Mouse (Mus musculus): ENCODE measurements around the gene Cdhr4.

The Cdhr4 gene

DNA sequence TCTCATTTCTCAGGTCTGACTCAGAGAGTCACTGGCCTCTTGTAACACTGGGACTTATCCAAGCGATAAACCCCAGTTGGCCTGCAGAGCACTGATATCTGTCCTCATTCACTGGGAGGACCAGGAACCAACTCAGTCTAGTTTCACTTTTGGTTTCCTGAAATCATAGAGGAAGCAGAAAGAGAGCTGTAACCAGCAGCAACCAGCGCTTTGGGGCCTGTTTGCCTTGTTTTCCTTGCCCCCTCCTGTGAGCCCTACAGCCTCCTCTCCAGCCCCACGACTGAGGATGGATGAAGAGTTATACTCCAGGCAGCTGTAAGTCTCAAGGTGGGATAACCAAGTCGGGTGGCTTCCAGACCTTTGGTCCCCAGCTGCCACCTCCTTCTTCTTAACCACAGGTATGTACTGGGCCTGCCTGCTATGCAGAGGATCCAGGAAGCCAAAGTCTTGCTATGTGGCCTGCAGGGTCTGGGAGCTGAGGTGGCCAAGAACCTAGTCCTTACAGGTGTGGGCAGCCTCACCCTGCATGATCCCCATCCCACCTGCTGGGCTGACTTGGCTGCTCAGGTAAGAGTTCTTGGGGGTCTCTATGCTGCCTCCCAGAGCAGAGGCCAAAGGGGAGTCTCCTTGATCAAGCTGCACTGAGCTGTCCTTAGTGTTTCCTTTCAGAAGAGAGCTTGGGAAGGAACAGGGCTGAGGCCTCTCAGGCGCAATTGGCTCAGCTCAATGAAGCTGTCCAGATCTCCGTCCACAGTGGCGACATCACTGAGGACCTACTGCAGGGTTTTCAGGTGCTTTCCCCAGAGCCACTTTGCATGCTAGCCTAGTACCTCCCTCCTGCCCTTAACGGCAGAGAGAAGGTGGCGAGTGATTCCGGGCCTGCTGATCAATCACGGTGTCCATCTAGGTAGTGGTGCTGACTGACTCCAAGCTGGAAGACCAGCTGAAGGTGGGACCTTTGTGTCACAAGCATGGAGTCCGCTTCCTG lies 16.6 kb upstream of the Cdhr4 start, which contains the start of gene Uba7:
Gene Uba7 (plus strand): TSS at position 107 of the 988 bp plus-strand sequence.
- DNase-seq (ENCODE audit: low spot score) = no peak

DNA sequence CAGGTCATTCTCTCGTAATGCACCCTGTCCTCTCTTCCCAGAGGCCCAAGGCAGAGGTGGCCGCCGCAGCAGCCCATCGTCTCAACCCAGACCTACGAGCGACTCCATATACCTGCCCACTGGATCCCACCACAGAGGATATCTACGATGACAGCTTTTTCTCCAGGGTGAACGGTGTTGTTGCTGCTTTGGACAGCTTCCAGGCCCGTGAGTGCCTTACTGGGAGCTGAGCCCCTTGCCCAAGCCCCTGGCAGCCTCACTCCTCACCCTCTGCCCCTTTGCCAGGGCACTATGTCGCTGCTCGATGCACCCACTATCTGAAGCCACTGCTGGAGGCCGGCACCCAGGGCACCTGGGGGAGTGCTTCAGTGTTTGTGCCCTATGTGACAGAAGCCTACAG lies 13.5 kb upstream of the Cdhr4 start:
- no peak for DNase-seq (ENCODE audit: low spot score)

DNA sequence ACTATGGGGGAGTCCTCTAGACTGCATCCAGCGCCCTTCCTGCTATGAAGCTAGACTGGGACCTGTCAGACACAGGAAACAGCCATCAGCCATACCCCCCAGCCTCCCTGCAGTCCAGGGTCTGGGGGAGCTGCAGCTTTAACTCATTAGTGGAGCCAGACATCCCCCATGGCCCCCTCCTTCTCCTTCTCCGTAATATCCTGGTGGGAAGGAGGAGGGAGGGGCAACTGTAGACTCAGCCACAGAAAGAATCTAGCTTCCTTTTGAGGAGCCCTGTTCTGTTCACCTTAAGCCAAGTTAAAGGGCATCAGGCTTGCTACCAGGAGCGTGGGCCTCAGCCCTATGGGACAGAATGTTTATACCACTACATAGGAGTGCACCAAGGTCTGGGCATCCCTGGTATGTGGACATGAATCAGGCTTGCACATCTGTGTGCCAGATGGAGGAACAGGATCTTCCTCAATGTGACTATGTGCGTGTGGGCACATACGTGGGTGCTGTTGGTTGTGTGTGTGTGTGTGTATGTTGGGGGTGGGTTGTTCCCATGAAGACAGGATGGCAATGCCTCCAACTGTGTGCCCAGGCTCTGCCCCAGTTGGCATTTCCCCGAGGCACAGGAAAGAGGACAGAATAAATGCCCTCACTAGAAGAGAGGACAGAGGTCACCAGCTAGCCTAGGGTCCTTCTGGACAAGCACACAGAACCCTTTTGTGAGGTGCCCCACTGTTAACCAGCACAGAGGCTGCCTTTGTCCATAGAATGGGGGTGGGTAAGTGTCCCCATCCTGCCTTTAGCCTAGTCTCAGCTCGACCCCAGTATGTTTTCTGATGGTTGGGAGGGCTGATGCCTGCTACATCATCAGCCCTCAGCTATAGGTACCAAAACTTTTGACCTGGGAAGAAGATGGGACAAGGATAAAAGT lies 10.4 kb upstream of the Cdhr4 start:
- DNase-seq (ENCODE audit: low spot score) = peak; percentile 23

DNA sequence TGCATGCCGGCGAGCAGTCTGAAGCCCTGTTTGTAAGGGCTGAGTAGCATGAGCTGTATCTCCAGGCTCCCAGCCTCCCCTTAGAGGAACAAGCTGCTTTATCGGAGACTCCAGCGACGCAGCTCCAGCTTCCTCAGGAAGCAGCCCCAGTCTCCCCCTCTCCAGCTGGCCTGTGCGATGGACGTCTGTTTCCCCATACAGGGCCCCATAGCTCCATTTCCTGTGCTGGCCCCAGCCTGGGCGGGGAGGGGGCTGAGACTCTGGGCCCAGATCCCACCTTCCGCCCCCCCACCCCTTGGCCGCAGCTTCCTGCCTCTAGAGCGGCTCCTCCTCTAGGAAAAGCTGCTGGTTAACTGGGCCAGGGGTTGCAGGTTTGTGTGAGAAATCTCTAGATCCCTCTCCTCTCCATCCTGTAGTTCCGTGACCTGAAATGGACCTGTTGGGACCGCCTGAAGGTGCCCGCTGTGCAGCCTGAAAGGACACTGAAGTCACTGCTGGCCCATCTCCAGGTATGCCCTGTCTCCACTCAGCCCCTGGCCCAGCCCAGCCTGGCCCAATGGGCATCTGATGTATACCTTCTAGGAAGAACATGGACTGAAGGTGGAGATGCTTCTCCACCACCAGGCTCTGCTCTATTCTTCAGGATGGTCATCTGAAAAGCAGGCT lies 9.5 kb upstream of the Cdhr4 start, which contains the start of gene Gm20661:
Gene Gm20661 (plus strand): TSS at position 378 of the 666 bp plus-strand sequence.
- peak; percentile 63 for DNase-seq (ENCODE audit: low spot score)

DNA sequence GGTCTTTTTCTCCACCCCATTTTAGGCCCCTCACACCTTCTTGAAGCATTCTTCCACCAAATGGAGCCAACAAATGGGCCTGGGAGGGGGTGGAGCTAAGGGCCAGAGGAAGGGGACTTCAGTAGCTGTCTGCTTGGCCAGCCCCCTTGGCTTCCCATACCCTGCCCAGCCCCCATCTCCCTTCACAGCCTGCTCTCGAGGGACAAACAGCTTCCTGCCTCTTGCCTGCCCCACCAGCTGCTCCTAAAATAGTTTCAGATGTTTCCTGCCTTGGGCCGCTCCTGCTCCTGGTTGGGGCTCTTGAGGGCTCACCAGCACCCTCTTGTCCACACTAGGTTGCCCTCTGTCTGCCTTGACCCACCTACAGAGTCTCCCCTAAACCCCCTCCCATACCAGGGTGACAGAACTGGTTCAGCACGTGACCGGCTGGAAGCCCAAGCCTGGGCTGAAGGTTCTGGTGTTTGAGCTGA lies 8.8 kb upstream of the Cdhr4 start:
- peak; percentile 25 for DNase-seq (ENCODE audit: low spot score)

DNA sequence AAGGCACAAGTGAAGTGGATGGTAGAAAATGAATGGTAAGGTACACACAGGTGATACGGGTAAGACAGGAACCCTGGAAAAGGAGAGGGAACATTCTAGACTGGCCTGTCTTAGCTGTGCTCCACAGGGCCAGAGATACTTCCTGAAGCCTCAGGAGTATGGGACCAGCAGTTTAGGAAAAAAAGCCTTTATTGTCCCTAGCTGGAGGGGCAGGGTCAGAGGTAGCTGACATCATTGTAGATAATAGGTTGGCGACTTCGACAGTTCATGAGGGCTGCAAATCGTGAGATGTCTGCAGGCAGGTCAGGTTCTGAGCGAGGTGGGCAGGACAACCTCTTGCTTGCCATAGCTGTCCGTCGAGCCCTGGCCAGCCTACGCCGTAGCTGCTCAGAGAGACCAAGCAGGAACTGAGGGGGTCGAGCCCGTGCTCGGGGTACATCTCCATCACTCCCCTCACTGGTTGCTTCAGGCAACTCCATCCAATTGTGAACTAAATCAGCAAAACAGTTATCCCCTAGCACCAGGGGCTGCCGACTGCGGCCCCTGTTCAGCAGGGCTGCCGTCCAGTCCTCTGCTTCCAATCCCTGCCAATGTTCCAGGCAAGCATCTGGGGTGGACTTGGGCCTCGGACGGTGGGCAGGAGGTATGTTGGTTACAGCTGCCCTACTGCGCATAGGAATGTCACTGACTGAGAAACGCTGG lies 8.1 kb upstream of the Cdhr4 start:
- DNase-seq (ENCODE audit: low spot score) = no peak

DNA sequence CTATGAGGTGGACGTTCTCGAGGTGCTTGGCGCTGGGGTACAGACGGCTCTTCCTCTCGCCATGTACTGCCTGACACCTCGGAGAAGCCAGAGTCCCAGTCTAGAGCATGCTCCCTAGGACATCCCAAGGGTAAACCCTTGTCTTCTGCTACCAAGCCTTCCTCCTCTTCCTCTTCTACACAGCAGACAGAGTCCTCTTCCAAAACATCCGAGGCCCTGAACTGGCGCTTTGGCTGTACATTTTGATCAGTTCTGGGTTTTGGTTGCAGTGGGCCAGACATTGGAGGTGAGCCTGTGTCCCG lies 7.6 kb upstream of the Cdhr4 start:
- DNase-seq (ENCODE audit: low spot score) = no peak

DNA sequence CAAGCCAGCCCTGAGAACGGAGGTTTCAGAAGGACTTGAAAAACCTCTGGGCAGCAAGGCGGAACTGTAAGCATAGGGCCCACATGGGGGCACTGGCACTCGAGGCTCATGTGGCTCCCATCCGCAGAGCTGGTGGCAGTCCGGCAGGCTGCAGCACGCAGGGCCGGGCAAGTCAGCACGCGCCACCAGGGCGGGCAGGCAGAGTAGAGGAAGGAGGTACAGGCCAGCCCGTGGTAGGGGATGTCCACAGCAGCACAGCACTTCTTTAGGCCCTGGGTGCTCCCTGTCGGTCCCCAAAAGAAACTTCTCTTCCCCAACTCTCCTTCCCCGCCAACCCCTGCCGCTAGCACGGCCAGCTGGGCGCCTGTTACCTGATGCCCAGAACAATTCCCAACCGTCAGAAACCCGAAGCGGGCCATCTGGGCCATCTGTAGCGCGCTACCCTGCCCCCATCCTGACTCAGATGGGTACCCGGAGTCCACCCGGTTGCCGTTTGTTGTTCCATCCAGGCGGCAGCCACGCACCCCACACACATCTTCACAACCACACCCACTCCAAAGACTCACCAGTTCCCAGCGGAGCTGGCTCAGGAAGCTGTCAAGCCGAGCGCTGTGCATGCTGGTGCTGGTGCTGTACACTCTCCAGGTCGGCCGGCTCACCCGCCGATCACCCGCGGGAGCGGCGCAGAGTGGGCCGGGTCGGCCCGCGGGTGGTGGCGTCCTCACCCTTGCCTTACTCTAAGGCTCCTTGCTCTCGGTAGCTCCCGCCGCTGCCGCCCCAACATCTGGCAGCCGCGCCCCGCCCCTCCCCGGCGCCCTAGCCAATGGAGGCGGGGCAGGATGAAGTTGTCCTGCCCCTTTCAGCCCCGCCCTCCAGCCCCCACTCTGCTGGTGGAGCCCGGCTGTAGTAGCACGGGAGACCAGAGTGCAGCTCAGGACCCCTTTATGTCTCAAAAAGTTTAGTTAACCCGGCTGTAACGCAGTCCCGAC lies 6.9 kb upstream of the Cdhr4 start, which contains the start of gene Inka1:
Gene Inka1 (minus strand): TSS at position 749 of the 989 bp plus-strand sequence.
- DNase-seq (ENCODE audit: low spot score) = peak; percentile 82

DNA sequence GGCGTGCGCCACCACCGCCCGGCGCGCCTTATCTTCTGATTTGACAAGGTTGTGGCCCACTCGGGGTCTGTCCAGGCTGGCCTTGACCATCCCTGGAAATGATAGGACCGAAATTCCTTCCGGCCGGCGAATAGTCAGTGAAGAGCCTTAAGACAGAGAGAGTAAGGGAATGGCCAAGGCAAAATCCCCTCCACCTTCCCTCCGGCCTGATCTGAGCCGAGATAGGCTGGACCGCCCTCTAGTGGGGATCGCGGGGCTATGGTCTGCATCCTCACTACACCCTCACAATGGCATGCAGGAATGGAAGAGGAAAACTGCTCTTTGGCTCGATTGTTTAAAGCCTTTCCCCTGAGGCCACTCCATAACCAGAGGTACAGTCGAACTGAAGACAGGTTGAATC lies 5.9 kb upstream of the Cdhr4 start:
- peak; percentile 87 for DNase-seq (ENCODE audit: low spot score)

DNA sequence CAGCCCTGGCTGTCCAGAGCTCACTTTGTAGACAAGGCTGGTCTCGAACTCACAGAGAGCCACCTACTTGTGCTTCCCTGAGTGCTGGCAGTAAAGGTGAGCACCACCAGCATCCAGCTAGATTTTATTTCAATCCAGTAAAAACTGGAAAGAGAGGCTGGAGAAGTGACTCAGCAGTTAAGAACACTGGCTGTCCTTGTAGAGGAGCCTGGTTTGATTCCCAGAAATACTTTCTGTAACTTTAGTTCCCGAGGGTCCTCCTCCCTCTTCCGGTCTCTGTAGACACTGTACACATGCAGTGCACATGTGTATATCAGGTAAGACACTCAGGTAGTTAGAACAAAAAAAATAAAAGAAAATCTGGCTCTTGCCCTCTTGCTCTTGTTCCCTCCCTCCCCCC lies 4.3 kb upstream of the Cdhr4 start:
- DNase-seq (ENCODE audit: low spot score) = no peak

DNA sequence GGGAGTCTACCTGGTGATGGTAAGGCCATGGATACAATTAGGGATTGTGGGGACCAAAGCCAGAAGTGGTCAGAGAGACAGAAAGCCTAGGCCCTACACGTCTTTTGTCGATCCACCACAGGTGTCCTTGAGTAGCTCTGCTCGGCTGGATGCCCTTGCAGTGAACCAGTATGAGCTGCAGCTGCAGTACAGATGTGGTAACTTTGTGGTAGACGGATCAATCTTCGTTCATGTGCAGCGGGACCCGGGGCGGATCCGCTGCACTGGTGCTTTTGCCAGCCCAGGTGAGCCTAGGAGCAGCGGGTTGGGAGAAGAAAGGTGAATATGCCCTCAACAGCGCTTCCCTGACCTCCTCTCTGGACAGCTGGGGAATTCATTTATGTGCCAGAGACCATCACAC lies 716 bp downstream of the Cdhr4 start:
- DNase-seq (ENCODE audit: low spot score) = no peak

DNA sequence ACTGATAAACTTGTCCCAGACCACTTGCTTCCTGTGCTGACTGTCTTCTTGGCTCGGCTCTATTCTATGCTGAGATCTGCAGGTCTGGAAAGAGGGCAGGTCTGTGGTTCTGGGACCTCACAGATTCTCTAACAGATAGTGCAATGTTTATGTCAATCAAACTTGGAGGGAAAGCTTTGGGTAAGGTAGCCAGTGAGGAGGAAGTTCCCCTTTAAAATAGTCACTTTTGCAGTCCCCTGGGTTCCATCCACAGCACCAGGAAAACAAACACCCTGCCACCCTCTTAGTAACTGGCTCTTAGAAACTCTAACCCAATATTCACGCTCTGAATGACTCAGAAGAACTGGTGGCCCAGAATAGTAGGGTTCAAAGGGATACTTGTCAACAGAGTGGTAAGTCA lies 2.2 kb downstream of the Cdhr4 start:
- DNase-seq (ENCODE audit: low spot score) = no peak

DNA sequence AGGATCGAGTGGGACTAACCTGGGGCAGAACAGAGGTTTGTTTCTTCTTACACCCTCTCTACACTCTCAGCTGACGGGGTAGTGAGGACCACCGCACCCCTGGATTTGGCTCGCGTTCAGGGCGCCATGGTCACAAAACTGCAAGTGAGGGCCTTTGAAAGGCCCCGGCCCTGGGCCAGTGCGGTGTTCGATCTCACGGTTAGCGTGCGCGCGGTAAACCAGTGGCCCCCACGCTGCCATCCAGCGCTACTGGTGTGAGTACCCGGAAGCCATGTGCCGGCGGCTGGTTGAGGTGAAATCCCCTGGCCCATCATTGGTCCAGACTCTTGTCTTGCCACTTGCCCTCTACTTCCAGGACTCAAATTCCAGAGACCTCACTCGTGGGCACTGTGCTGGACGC lies 3.2 kb downstream of the Cdhr4 start:
- DNase-seq (ENCODE audit: low spot score) = no peak

DNA sequence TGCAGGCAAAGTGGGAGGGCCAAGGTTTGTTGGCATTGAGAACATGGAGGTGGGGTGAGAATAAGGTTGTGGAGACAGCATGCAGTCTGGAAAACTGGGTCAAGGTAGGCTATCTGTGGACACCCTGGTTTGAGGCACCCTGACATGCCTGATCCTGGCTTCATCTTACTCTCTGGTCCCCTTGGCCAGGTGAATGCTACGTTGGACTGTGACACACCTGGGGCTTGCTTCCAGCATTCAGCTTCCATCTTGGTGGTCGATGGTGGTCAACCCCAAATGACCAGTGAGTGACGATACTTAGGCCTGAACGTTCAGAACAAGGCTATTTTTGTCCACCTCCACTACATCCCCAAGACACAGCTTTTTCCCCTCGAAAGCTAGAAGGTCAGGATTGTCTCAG lies 3.8 kb downstream of the Cdhr4 start, which contains the start of gene Gm20662:
Gene Gm20662 (plus strand): TSS at position 301 of the 400 bp plus-strand sequence.
- DNase-seq (ENCODE audit: low spot score) = no peak

DNA sequence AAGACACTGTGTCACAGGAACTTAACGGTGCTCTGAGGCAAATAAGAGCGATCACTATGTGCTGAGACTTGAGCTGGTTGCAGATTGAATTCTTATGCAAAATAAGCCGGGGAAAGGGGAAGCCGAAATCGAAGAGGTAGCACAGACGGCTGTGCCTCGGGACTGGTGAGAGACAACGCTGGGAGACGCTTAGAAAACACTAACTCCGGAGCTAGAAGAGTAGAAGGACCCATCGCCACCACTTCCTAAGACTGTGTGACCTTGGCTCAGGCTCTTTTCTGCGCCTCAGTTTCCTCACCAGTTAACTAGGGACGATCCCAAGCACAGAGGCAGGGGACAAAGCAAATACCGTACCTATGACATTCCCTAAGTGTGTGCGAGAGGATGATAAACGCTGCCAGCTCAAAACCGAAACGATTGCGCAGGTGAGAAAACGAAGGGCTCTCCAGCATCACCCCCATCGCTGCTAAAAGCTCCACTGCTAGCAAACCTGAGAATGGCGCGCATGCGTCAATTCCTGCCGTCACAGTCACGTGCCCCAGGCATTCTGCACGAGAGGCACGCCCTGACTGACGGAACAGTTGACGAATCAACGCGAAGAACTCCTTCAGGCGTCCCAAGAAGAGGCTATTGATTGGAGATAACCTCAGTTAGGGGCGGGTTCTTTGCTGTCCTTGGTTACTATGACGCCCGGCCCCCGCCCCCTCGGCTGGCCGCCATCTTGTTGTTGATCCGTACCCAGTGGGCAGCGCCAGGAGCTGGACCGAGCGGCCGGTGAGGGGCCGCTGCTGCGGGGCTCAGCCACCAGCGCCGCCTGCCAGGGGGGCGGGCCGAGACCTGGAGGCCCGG lies 9.8 kb downstream of the Cdhr4 start, which contains the start of gene Ip6k1:
Gene Ip6k1 (plus strand): TSS at position 580 of the 849 bp plus-strand sequence.
- peak; percentile 100 for DNase-seq (ENCODE audit: low spot score)

DNA sequence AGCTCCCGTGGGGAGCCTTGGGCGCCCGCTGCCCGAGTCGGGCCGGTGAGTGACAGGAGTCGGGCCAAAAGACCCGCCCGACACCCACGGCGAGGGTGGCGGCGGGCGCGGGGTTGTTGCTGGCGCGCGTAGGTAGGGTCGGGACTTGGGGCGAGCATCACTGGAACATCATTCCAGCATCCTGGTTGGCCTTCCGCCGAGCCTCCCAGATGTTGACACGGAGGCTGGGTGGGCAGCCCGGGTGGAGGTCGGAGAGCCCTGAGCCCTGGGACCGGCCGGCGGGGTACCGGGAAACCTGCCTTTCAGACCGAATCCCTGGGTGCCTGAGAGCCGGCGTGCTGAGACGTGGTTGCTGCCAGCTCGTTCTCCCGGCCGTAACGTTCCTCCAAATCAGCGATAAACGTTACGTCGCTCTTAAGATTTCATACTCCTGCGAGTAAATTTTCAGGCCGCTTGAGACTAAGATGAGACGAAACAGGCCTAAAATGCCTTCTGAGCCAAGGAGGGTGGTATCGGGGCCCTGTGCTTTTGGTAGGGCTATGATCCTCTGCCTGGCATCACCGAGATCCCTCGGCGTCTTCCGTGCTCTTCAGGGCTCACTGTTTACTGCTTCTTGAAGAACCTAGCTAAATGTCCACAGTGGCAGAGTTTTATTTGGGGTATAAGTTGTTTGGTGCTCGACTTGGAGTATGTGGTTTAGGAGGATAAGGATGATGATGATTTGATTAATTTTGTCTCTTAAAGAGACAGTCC lies 10.7 kb downstream of the Cdhr4 start:
- DNase-seq (ENCODE audit: low spot score) = no peak

DNA sequence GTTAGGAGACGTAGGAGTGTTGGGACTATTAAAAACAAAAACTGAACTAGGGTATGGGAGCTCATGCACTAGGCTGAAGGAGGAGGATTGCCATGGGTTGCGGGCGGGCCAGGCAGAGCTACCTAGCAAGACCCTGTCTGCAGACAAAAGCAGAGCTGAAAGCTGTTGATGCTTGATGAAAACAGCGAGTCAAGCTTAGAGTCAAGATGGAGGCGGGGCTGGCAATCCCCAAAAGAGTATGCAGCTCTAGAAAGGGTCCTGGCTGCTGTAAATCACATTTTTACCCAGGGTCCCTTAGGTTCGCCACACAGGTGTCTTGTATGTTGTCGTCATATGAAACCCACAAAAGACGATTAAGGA lies 11.2 kb downstream of the Cdhr4 start:
- peak; percentile 34 for DNase-seq (ENCODE audit: low spot score)

DNA sequence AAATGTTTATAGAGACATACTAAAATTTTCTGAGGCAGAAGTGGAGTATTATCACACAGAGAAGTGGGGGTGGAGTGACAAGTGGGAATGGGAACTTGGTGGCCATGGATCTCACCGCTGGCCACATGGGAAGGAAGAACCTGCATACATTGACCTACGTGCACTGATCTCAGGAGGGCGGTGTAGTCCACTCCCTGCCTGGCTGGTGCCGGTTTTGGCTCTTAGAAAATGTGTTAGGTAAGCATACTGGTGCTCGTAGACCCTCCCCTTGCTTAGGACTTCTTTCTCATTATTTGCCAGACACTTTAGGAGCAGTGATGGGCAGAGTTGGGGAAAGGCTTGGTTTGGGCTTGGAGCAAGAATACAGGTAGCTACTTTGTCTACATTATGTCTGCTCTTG lies 15.7 kb downstream of the Cdhr4 start:
- DNase-seq (ENCODE audit: low spot score) = no peak

Data from retina, embryonic 14.5 days (tissue).